Mouse (Mus musculus): ENCODE results near the gene Epn2. TPM values are rescaled to one million over a fixed set of nuclear protein-coding genes. Genes with fewer than 3 reads are reported as not detected.

The Epn2 gene
- polyA plus RNA-seq, 1 experiment from 2014 or later, result 45.3 TPM

DNA sequence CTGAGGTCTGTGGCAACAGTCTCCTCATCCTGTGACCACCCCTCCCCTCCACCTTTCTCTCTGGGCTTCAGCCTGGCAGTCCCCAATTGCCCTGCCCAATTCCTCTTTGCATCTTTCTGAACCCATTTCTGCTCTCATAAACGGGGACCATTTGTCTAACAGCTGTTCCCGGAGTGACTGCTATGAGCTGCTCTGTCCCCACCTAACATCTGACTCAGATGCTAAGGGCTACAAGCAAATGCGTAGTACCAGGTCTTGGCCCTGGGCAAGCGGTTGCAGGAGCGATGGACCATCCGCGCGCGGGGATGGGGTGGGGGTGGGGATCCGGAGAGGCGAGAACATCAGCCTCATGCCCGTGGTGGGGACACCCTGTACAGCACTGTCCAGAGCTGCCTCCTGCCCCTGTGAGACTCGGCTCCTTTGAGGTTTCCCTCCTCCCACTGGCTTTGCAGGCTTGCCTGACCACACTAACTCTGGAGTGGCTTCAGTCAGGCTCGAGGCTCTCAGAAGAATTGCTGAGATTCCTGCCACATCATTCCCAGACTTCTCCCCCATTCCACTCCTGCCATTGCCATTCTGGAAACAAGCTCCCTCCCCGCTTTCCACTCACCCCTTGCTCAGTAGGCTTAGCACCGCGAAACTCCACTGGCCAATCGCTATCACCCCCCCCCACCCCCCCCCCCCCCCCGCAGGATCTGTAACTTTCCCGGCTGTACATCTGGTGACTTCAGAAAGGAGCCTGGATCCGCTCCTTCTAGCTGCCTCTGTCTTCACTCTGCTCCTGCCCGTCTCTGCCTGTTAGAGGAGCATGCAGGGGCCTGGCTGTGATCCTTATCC is 36.4 kb upstream of the Epn2 start:
- Histone ChIP-seq H3K4me3 (no peak overlapping the region), H3K4me1 (peaks cover 17% of the 10 kb centered on the region), H3K27me3 (no peaks in the 10 kb centered on the region), H3K4me2 (peak overlapping the region; percentile 50), H3K9ac (0 out of 2 replicates have a peak overlapping the region, but pooled peaks have one; percentile 17), H3K9me3 (replicated peaks) (no peaks in the 10 kb centered on the region), H3K27ac (no peak overlapping the region), H3K36me3 (ENCODE audit: poor library complexity, severe bottlenecking) (no peaks in the 10 kb centered on the region)
- no peak for ATAC-seq
- WGBS, result 12% methylated on average over 19 of the region's 22 CpGs

DNA sequence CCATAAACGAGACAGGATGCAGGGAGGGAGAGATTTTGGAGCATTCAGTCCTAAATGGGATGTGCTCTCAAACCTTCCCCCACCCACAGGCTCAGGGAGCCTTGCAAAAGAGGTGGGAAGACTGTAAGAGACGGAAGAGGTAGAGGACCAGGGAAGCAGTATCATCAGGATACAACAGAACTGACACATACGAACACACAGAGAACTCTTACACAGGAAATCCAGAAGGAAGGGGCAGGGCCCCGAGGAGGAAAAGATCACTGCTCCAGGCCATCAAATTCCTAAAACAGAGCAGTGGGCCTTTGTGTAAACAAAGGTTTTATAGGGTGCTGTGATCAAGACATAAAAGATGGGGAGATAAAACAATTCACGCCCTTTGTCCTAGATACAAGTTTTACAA is 34.9 kb upstream of the Epn2 start:
- Histone ChIP-seq H3K4me3 (no peak overlapping the region), H3K27me3 (no peaks in the 10 kb centered on the region), H3K27ac (no peak overlapping the region), H3K4me2 (no peak overlapping the region), H3K4me1 (peaks cover 7% of the 10 kb centered on the region), H3K9me3 (replicated peaks) (0 out of 2 replicates have a peak, but pooled peaks cover 2% of the 10 kb centered on the region), H3K36me3 (ENCODE audit: poor library complexity, severe bottlenecking) (no peaks in the 10 kb centered on the region), H3K9ac (no peak overlapping the region)
- 77% methylated on average over 5 of the region's 5 CpGs for WGBS
- no peak for ATAC-seq

DNA sequence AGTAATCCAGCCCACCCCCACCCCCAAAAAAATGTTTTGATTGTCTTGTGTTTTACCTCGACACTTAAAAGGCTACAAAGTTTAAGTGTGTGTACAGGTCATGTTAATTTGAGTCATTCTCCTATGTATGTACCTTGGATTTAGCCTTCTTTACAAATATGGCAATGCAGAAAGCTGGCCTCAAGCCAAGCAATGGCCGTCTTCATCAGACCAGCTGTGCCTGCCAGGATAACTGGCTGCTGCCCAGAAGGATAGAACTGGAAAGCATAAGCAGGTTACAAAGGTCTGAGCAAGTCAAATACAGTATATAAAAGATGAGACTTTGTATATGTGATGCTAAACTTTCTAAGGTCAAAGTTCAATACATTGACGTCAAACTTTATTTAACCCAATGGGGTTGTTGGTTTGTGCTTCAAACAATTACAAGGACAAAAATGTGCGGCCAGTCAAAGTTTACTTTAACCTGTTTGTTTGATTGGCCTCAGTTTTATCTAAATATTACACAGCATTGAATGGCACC is 32.7 kb upstream of the Epn2 start:
- H3K4me2 ChIP-seq, result no peak overlapping the region
- H3K9ac ChIP-seq, result no peak overlapping the region
- H3K27me3 ChIP-seq, result no peaks in the 10 kb centered on the region
- no peak for ATAC-seq
- peaks cover 7% of the 10 kb centered on the region for H3K4me1 ChIP-seq
- no peak overlapping the region for H3K27ac ChIP-seq
- no peak overlapping the region for H3K4me3 ChIP-seq
- 0 out of 2 replicates have a peak, but pooled peaks cover 9% of the 10 kb centered on the region for H3K9me3 ChIP-seq (replicated peaks)
- no peaks in the 10 kb centered on the region for H3K36me3 ChIP-seq (ENCODE audit: poor library complexity, severe bottlenecking)
- WGBS, result 87% methylated on average over 4 of the region's 4 CpGs

DNA sequence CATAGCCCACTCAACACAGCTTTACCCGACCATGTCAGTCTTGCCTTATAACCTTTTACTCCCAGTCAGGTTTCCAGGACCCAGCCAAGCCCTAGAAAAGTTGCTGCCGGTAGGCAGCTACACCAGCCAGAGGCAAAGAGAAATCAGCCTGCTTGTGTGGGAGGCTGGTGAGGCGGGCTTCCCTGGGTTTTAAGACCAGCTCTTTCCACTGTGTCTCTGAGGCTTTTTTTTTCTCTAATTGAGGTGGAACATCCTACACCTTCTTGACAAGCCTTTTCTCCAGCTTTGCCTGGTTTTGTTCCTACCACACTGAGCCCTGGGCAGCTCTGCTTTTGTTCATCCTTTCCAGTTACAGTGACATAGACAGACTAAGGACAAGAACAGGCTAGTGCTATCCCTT is 31.7 kb upstream of the Epn2 start:
- ATAC-seq, result no peak
- 0 out of 2 replicates have a peak, but pooled peaks cover 9% of the 10 kb centered on the region for H3K9me3 ChIP-seq (replicated peaks)
- WGBS, result 86% methylated on average over 3 of the region's 3 CpGs
- H3K4me3 ChIP-seq, result no peak overlapping the region
- no peak overlapping the region for H3K4me2 ChIP-seq
- peaks cover 7% of the 10 kb centered on the region for H3K4me1 ChIP-seq
- H3K27me3 ChIP-seq, result no peaks in the 10 kb centered on the region
- H3K36me3 ChIP-seq (ENCODE audit: poor library complexity, severe bottlenecking), result no peaks in the 10 kb centered on the region
- H3K9ac ChIP-seq, result no peak overlapping the region
- H3K27ac ChIP-seq, result no peak overlapping the region

DNA sequence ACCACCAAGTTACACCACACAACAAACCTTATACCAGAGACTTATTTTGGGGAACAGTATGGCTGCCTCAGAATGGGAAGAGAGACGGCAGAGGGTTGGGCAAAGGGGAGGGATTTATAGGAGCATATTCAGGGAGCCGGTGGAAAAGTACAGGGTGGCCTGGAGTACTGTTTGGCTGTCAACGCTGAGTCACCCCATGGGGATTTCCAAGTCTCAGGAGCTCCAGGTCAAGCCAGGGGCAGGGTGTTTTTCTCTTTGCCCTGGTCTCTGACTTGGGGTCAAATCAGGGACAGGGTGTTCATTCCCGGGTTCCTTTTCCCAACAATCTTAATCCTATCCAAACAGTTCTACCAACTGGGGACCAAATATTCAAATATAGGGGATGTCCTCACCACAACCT is 28.6 kb upstream of the Epn2 start:
- H3K4me3 ChIP-seq, result no peak overlapping the region
- 0 out of 2 replicates have a peak, but pooled peaks cover 9% of the 10 kb centered on the region for H3K9me3 ChIP-seq (replicated peaks)
- H3K4me1 ChIP-seq, result no peaks in the 10 kb centered on the region
- H3K27me3 ChIP-seq, result no peaks in the 10 kb centered on the region
- 86% methylated on average over 4 of the region's 4 CpGs for WGBS
- no peak for ATAC-seq
- H3K27ac ChIP-seq, result no peak overlapping the region
- no peaks in the 10 kb centered on the region for H3K36me3 ChIP-seq (ENCODE audit: poor library complexity, severe bottlenecking)
- no peak overlapping the region for H3K9ac ChIP-seq
- H3K4me2 ChIP-seq, result no peak overlapping the region

DNA sequence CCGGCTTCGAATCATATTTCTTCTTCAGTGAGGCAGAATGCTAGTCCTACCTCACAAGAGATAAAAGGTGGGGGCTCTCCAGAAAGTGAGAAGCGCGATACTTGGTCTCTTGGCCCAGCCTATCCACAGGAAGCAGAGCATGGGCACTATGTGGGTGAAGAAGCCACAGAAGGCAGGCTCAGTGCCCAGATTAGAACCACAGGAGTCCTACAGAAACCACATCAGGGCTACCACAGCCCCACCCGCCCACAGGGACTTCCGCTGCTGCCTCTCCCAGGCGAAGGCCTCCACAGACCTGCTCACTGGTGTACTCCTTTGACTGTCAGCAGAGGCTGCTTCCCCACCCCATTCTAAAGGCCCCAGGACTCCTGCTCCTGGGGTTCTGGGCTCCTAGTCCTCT is 23.2 kb upstream of the Epn2 start:
- no peak overlapping the region for H3K27ac ChIP-seq
- H3K9me3 ChIP-seq (replicated peaks), result no peaks in the 10 kb centered on the region
- H3K4me1 ChIP-seq, result no peaks in the 10 kb centered on the region
- H3K9ac ChIP-seq, result no peak overlapping the region
- 94% methylated on average over 7 of the region's 7 CpGs for WGBS
- H3K4me2 ChIP-seq, result no peak overlapping the region
- no peak overlapping the region for H3K4me3 ChIP-seq
- ATAC-seq, result no peak
- H3K36me3 ChIP-seq (ENCODE audit: poor library complexity, severe bottlenecking), result no peaks in the 10 kb centered on the region
- no peaks in the 10 kb centered on the region for H3K27me3 ChIP-seq

DNA sequence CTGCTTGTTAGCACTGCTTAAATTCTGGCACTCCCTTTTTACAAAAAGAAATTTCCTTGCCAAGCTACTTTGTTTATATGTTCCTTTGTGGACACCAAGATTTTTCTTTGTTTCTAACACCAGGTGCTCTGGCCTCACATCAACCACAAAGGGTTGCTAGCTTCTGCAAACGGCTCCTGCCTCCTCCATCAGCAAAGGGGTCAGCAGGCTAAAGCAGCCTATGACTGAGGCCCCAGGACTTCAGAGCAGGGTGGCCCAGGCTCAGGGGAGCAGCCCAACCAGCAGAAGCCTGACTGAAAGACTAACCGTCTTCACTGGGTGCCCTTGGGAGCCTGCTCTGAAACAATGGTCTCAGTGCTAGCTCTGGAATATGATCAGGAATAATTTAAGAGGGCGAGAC is 22.0 kb upstream of the Epn2 start:
- no peak overlapping the region for H3K27ac ChIP-seq
- no peaks in the 10 kb centered on the region for H3K9me3 ChIP-seq (replicated peaks)
- H3K4me2 ChIP-seq, result no peak overlapping the region
- no peaks in the 10 kb centered on the region for H3K27me3 ChIP-seq
- no peaks in the 10 kb centered on the region for H3K4me1 ChIP-seq
- no peak overlapping the region for H3K4me3 ChIP-seq
- 50% methylated on average over 3 of the region's 3 CpGs for WGBS
- ATAC-seq, result no peak
- no peak overlapping the region for H3K9ac ChIP-seq
- H3K36me3 ChIP-seq (ENCODE audit: poor library complexity, severe bottlenecking), result no peaks in the 10 kb centered on the region

DNA sequence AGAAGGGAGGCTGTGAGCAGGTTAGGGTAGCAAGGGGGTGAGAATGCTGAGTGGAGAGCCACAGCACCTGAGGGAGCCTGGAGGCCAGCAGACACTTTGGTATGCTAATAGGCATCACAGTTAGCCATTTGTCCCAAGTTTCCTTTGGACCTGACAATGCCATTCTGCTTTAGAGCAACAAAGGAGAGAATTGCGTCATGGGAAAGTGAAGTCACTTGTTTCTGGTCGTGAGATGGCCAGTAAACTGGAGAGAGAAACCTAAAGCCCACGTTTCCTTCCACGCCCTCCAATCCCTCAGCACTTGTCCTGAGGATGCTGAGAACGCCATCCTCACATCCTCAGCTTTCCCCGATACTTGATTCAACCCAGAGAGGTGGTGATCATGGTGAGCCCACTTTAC is 18.9 kb upstream of the Epn2 start:
- ATAC-seq, result no peak
- H3K9me3 ChIP-seq (replicated peaks), result 0 out of 2 replicates have a peak, but pooled peaks cover under 1% of the 10 kb centered on the region
- no peaks in the 10 kb centered on the region for H3K36me3 ChIP-seq (ENCODE audit: poor library complexity, severe bottlenecking)
- no peaks in the 10 kb centered on the region for H3K27me3 ChIP-seq
- H3K9ac ChIP-seq, result no peak overlapping the region
- H3K4me3 ChIP-seq, result no peak overlapping the region
- WGBS, result 62% methylated on average over 6 of the region's 6 CpGs
- H3K27ac ChIP-seq, result no peak overlapping the region
- no peak overlapping the region for H3K4me2 ChIP-seq
- H3K4me1 ChIP-seq, result no peaks in the 10 kb centered on the region

DNA sequence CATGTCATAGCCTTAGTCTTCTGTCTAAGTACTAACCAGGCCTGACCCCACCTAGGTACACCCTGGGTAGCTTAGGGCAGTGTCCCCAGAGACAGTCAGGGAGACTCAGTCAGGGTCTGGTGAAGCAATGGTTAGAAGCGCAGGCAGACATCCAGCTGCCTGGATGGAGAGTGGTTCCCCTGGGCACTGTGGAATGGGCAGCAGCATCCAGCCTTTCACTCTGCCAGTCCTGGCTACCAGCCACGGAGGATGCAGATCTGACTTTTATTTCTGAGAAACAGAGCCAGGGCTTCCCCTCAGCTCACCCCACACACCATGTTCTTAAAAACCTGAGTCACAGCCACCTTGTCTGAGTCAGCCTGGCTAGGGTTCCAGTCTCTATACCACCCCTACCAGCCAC is 18.0 kb upstream of the Epn2 start:
- no peak for ATAC-seq
- Histone ChIP-seq H3K27me3 (no peaks in the 10 kb centered on the region), H3K4me1 (no peaks in the 10 kb centered on the region), H3K27ac (no peak overlapping the region), H3K9ac (no peak overlapping the region), H3K36me3 (ENCODE audit: poor library complexity, severe bottlenecking) (no peaks in the 10 kb centered on the region), H3K9me3 (replicated peaks) (0 out of 2 replicates have a peak, but pooled peaks cover 3% of the 10 kb centered on the region), H3K4me2 (no peak overlapping the region), H3K4me3 (no peak overlapping the region)
- 88% methylated on average over 2 of the region's 2 CpGs for WGBS

DNA sequence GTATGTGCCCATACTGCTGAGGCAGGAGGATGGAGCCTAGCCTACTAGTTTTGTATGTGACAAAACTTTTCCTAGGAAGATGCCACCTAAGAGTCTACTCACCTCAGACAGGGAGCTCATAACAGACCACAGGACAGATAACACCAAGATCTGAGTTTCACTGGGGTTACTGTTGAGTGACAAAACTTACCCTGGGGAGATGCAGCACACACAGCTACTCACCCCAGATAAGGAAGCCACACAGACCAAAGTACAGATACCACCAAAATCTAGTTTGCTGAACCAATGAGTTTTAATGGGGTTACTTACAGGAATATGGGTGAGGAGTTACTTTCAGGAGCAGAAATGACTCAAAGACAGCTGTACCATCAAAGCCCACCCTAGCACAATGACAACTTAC is 13.6 kb upstream of the Epn2 start:
- Histone ChIP-seq H3K27me3 (no peaks in the 10 kb centered on the region), H3K9ac (no peak overlapping the region), H3K36me3 (ENCODE audit: poor library complexity, severe bottlenecking) (no peaks in the 10 kb centered on the region), H3K4me1 (no peaks in the 10 kb centered on the region), H3K4me3 (no peak overlapping the region), H3K9me3 (replicated peaks) (0 out of 2 replicates have a peak, but pooled peaks cover 3% of the 10 kb centered on the region), H3K4me2 (no peak overlapping the region), H3K27ac (no peak overlapping the region)
- ATAC-seq, result no peak

DNA sequence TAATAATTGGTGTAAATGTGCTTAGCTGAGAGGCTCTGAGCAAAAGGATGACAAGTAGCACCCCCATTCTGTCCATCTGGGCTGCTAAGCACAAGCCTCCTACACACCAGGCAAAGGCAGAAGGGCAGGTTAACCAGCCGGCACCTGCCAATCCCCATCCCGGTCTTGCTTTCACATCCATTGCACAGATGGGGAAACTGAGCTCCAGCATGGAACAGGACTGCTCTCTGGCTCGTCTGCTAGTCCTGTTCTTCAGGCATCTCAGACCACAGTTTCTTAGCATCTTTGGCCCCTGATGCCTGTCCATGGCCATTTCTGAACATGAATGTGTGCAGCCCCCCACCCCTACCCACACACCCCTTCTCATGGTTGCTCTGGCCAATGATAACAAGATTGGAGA is 12.6 kb upstream of the Epn2 start:
- no peak overlapping the region for H3K4me2 ChIP-seq
- no peaks in the 10 kb centered on the region for H3K27me3 ChIP-seq
- no peaks in the 10 kb centered on the region for H3K4me1 ChIP-seq
- H3K9ac ChIP-seq, result no peak overlapping the region
- H3K36me3 ChIP-seq (ENCODE audit: poor library complexity, severe bottlenecking), result no peaks in the 10 kb centered on the region
- ATAC-seq, result no peak
- H3K9me3 ChIP-seq (replicated peaks), result 0 out of 2 replicates have a peak, but pooled peaks cover 3% of the 10 kb centered on the region
- no peak overlapping the region for H3K4me3 ChIP-seq
- 93% methylated on average over 3 of the region's 3 CpGs for WGBS
- H3K27ac ChIP-seq, result no peak overlapping the region

DNA sequence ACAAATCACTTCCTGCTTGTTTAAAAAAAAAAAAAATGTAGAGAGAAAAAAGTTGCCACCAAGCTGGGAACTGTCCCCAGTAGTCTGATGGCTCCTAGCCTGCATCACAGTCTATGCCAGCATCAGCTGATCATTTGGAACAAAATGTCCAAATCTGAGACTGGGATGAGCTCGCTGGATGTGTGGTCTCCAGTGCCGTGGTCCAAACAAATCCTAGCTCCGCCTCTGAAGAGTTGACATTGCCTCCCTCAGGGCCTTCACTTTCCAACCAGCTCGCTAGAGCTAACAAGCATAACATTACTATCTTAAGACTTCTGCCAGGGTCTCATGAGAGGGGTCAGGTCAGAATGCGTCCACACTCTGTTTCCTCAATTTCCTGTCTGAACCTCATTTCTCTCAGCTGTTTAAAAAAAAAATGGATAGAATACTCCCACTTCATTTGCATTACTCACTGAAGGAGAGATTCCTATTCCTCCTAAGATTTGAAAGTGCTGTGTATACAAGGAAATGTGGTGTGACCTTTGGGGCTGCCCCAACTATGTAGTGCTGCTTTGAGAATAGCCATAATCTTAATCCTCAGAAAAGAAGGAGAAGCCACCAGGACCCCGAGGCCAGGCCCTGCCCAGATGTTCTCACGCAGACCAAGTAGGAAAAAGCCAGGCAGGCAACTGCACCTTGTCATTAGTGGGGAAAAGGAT is 11.2 kb upstream of the Epn2 start:
- Histone ChIP-seq H3K36me3 (ENCODE audit: poor library complexity, severe bottlenecking) (no peaks in the 10 kb centered on the region), H3K9ac (no peak overlapping the region), H3K4me2 (no peak overlapping the region), H3K4me3 (no peak overlapping the region), H3K4me1 (no peaks in the 10 kb centered on the region), H3K9me3 (replicated peaks) (0 out of 2 replicates have a peak, but pooled peaks cover 3% of the 10 kb centered on the region), H3K27me3 (no peaks in the 10 kb centered on the region), H3K27ac (no peak overlapping the region)
- 68% methylated on average over 7 of the region's 7 CpGs for WGBS
- no peak for ATAC-seq

All from forebrain, embryonic 13.5 days (tissue).